Mouse (Mus musculus): Measurements from ENCODE around the gene Prox2. TPM values are rescaled to one million over a fixed set of nuclear protein-coding genes. Genes with fewer than 3 reads are reported as not detected.

Prox2 gene
- 1.9 and 2.9 TPM in 2 replicates for polyA plus RNA-seq (2014; fragmentation: Nextera tagmentation; extraction: Ambion mirVana)

DNA sequence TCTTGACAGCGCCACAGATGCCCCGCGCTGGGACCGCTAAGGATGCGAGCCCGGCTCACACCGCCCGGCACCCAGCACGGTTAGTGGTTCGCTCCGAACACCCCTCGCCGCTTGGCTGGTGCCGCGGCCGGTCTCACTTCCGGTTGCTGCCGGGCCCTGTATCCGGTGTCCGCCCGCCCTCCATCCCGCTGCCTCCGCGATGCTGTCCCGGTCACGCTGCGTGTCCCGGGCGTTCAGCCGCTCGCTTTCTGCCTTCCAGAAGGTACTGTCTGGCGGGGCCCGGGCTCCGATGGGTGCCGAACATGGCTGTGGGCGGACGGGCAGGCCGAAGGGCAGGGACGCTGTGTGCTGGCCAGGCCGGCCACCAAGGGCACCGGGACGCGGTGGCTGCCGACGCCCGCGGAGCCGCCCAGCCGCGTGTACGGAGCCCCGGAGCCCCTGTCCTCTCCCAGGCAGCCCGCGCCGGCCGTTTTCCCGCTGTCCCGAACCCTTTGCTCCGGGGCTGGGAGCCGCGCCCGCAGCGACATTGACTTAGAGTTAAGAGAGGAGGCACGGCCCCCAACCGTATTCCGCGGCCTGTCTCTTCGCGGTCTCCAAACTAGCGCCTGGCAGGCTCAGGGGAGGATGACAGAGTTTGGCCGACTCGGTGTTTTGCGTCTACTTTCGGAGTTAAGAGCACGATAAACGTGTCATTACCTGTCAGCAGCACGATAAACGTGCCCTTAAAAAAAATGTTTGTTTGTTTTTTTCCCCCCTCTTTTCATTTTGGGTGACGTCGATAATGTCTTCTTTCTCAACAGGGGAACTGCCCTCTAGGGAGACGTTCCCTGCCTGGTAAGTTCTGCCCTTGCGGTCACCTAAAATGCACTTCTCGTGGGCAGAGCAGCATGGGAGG, at the start of gene Prox2, which contains the start of gene Dlst:
TSS of gene Prox2 (minus strand) at position 62 of the 895 bp plus-strand sequence.
TSS of gene Dlst (plus strand) at position 136 of the 895 bp plus-strand sequence.
- Histone ChIP-seq H3K9ac (ENCODE audit: low read length) (peak within 1 kb of the TSS; percentile 99), H3K27me3 (ENCODE audit: control insufficient read depth, insufficient read depth, low read length) (no peaks in the 10 kb centered on the region), H3K4me1 (ENCODE audit: control insufficient read depth in 2 of 2, insufficient read depth in 2 of 2, low read length in 2 of 2) (peaks cover 15 to 41% of the 10 kb centered on the region in 2 experiments), H3K9me3 (ENCODE audit: control insufficient read depth, low read length) (no peaks in the 10 kb centered on the region), H3K4me3 (ENCODE audit: control insufficient read depth in 1 of 2, insufficient read depth in 1 of 2, low read depth in 1 of 2, low read length in 2 of 2) (peak within 1 kb of the TSS; percentile 95 to 99), H3K27ac (replicated peaks in 1 of 2; ENCODE audit: control insufficient read depth in 1 of 2, insufficient read depth in 1 of 2, low read depth in 2 of 2, low read length in 2 of 2) (peak within 1 kb of the TSS; percentile 89 to 96), H3K36me3 (ENCODE audit: control insufficient read depth, insufficient read depth, low read length) (peaks cover 23% of the 10 kb centered on the region), H3K4me2 (ENCODE audit: low read length) (peak within 1 kb of the TSS; percentile 87)
- ATAC-seq (ENCODE audit: insufficient number of reproducible peaks, insufficient read depth, low FRiP score, low read depth) = peak; percentile 87
- under 1% methylated on average over 74 of the region's 83 CpGs for WGBS

DNA sequence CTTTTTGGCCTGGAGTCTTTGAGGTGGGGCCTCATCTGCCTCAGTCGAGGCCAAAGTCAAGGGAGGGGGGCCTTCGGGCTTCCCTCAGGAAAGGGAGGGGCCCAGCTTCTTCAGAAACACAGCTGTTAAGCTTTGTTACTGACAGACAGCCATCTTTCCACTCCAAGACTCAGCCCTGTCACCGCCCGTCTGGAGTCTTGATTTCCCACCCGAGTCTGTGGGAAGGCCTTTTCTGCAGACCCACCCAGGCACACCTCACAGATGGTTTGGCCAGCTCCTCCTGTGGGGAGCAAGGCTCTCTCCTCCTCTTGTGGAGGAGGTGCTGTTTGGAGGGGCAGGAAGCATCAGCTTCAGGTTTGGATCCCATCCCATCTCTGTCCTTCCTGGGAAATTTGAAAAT, 49.0 kb upstream of the Prox2 start:
- peaks cover 0 to 3% of the 10 kb centered on the region in 2 experiments; a peak in 1 of 4 replicates for H3K4me1 ChIP-seq (ENCODE audit: control insufficient read depth in 2 of 2, insufficient read depth in 2 of 2, low read length in 2 of 2)
- 57% methylated on average over 5 of the region's 5 CpGs for WGBS
- H3K9me3 ChIP-seq (ENCODE audit: control insufficient read depth, low read length) = no peaks in the 10 kb centered on the region
- H3K4me2 ChIP-seq (ENCODE audit: low read length) = no peak overlapping the region
- ATAC-seq (ENCODE audit: insufficient number of reproducible peaks, insufficient read depth, low FRiP score, low read depth) = no peak
- H3K36me3 ChIP-seq (ENCODE audit: control insufficient read depth, insufficient read depth, low read length) = no peaks in the 10 kb centered on the region
- no peak overlapping the region for H3K27ac ChIP-seq (replicated peaks in 1 of 2; ENCODE audit: control insufficient read depth in 1 of 2, insufficient read depth in 1 of 2, low read depth in 2 of 2, low read length in 2 of 2)
- H3K9ac ChIP-seq (ENCODE audit: low read length) = no peak overlapping the region
- no peak overlapping the region for H3K4me3 ChIP-seq (ENCODE audit: control insufficient read depth in 1 of 2, insufficient read depth in 1 of 2, low read depth in 1 of 2, low read length in 2 of 2)
- no peaks in the 10 kb centered on the region for H3K27me3 ChIP-seq (ENCODE audit: control insufficient read depth, insufficient read depth, low read length)

DNA sequence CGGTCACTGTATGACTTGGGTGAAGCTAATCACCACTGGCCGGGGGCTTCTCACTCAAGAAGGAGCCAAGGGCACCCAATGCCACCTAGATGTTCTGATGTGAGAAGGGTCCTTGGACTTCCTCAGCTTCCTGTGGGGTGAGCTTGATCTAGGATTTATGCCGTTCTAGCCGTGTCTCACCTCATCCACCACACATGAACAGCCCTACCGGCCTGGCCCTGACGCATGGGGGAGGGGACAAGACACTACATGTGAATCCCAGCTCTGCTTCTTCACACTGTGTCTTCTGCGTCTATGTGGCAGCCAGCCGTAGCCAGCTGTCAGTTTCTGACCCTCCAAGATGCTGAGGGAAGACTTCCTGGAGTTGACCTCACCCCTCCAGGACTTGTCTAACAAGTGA, 48.2 kb upstream of the Prox2 start:
- Histone ChIP-seq H3K9ac (ENCODE audit: low read length) (no peak overlapping the region), H3K4me1 (ENCODE audit: control insufficient read depth in 2 of 2, insufficient read depth in 2 of 2, low read length in 2 of 2) (peaks cover 0 to 3% of the 10 kb centered on the region in 2 experiments; a peak in 1 of 4 replicates), H3K4me2 (ENCODE audit: low read length) (no peak overlapping the region), H3K9me3 (ENCODE audit: control insufficient read depth, low read length) (no peaks in the 10 kb centered on the region), H3K36me3 (ENCODE audit: control insufficient read depth, insufficient read depth, low read length) (no peaks in the 10 kb centered on the region), H3K4me3 (ENCODE audit: control insufficient read depth in 1 of 2, insufficient read depth in 1 of 2, low read depth in 1 of 2, low read length in 2 of 2) (no peak overlapping the region), H3K27ac (replicated peaks in 1 of 2; ENCODE audit: control insufficient read depth in 1 of 2, insufficient read depth in 1 of 2, low read depth in 2 of 2, low read length in 2 of 2) (no peak overlapping the region), H3K27me3 (ENCODE audit: control insufficient read depth, insufficient read depth, low read length) (no peaks in the 10 kb centered on the region)
- no peak for ATAC-seq (ENCODE audit: insufficient number of reproducible peaks, insufficient read depth, low FRiP score, low read depth)
- 85% methylated on average over 8 of the region's 8 CpGs for WGBS

DNA sequence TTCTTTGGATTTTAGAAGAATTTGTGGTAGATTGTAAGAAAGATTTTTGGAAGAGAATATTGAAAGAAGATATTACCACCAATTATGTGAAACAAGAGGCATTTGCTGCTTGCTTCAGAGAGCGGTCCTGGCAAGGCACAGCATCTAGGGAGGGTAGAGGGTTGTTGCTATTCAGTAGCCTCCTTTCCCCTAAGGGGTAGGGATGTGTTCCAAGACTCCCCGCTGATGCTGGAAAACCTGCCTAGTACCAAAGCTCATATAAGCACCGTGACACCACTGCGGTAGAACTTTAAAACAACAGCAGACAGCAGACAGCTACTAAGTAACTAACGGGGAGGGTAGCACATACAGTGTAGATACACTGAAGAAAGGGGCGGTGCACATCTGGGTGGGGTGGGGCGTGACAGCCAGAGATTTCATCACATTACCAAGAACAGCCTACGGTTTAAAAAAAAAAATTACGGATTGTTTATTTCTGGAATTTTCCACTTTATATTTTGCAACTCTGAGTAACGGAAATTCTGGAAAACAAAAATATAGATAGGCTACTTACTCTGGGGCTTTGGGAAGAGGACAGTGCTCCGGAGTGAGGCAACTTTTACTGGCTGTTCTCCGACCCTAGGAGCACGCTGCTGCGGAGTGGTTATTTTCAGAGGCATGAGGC, 47.4 kb upstream of the Prox2 start:
- Histone ChIP-seq H3K9me3 (ENCODE audit: control insufficient read depth, low read length) (no peaks in the 10 kb centered on the region), H3K27me3 (ENCODE audit: control insufficient read depth, insufficient read depth, low read length) (no peaks in the 10 kb centered on the region), H3K4me2 (ENCODE audit: low read length) (no peak overlapping the region), H3K36me3 (ENCODE audit: control insufficient read depth, insufficient read depth, low read length) (no peaks in the 10 kb centered on the region), H3K4me1 (ENCODE audit: control insufficient read depth in 2 of 2, insufficient read depth in 2 of 2, low read length in 2 of 2) (peaks cover 0 to 3% of the 10 kb centered on the region in 2 experiments; a peak in 1 of 4 replicates), H3K27ac (replicated peaks in 1 of 2; ENCODE audit: control insufficient read depth in 1 of 2, insufficient read depth in 1 of 2, low read depth in 2 of 2, low read length in 2 of 2) (no peak overlapping the region), H3K4me3 (ENCODE audit: control insufficient read depth in 1 of 2, insufficient read depth in 1 of 2, low read depth in 1 of 2, low read length in 2 of 2) (no peak overlapping the region), H3K9ac (ENCODE audit: low read length) (no peak overlapping the region)
- 85% methylated on average over 14 of the region's 14 CpGs for WGBS
- ATAC-seq (ENCODE audit: insufficient number of reproducible peaks, insufficient read depth, low FRiP score, low read depth) = no peak

DNA sequence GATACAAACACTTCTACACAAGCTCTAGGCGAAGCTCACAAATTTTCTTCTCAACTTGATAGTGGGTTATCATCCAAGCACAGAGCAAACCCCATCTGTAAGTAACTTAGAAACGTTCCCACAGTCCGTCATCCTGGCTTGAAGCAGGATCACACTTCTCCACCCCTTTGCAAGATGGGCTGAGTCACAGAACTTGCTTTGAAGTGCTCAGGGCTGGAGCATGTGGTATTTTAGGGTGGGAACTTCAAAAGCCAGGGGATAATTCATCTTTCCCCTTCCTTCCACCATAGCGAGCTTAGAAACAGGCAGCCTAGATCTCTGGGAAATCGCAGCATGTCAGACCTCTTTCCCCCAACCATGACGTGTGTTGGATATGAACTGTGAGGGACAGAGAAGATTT, 45.8 kb upstream of the Prox2 start:
- no peak overlapping the region for H3K4me3 ChIP-seq (ENCODE audit: control insufficient read depth in 1 of 2, insufficient read depth in 1 of 2, low read depth in 1 of 2, low read length in 2 of 2)
- no peak overlapping the region for H3K9ac ChIP-seq (ENCODE audit: low read length)
- H3K36me3 ChIP-seq (ENCODE audit: control insufficient read depth, insufficient read depth, low read length) = no peaks in the 10 kb centered on the region
- no peak for ATAC-seq (ENCODE audit: insufficient number of reproducible peaks, insufficient read depth, low FRiP score, low read depth)
- peaks cover 0 to 3% of the 10 kb centered on the region in 2 experiments; a peak in 1 of 4 replicates for H3K4me1 ChIP-seq (ENCODE audit: control insufficient read depth in 2 of 2, insufficient read depth in 2 of 2, low read length in 2 of 2)
- H3K27ac ChIP-seq (replicated peaks in 1 of 2; ENCODE audit: control insufficient read depth in 1 of 2, insufficient read depth in 1 of 2, low read depth in 2 of 2, low read length in 2 of 2) = no peak overlapping the region
- 28% methylated on average over 6 of the region's 6 CpGs for WGBS
- H3K27me3 ChIP-seq (ENCODE audit: control insufficient read depth, insufficient read depth, low read length) = no peaks in the 10 kb centered on the region; the same call in 1 of the 2 replicates
- H3K4me2 ChIP-seq (ENCODE audit: low read length) = no peak overlapping the region
- no peaks in the 10 kb centered on the region for H3K9me3 ChIP-seq (ENCODE audit: control insufficient read depth, low read length)

DNA sequence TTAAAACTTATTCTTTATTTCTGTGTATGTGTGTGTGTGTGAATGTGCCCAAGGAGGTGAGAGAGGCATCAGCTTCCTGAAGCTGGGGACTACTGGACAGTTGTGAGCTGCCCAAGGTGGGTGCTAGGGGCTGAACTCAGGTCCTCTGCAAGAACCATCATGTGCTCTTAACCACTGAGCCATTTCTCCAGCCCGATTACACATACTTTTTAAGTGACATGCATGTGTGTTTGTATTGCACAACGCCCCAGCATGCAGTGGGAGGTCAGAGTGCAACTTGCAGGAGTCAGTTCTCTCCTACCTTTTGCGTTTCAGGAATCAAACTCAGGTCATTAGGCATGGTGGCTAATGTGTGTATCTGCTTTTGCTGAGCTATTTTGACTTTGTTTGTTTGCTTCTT, 42.5 kb upstream of the Prox2 start:
- Histone ChIP-seq H3K9ac (ENCODE audit: low read length) (no peak overlapping the region), H3K4me2 (ENCODE audit: low read length) (no peak overlapping the region), H3K4me1 (ENCODE audit: control insufficient read depth in 2 of 2, insufficient read depth in 2 of 2, low read length in 2 of 2) (peaks cover 6 to 8% of the 10 kb centered on the region in 2 experiments; a peak in 3 of 4 replicates), H3K9me3 (ENCODE audit: control insufficient read depth, low read length) (no peaks in the 10 kb centered on the region), H3K27ac (replicated peaks in 1 of 2; ENCODE audit: control insufficient read depth in 1 of 2, insufficient read depth in 1 of 2, low read depth in 2 of 2, low read length in 2 of 2) (no peak overlapping the region), H3K4me3 (ENCODE audit: control insufficient read depth in 1 of 2, insufficient read depth in 1 of 2, low read depth in 1 of 2, low read length in 2 of 2) (no peak overlapping the region), H3K36me3 (ENCODE audit: control insufficient read depth, insufficient read depth, low read length) (no peaks in the 10 kb centered on the region), H3K27me3 (ENCODE audit: control insufficient read depth, insufficient read depth, low read length) (no peaks in the 10 kb centered on the region; the same call in 1 of the 2 replicates)
- ATAC-seq (ENCODE audit: insufficient number of reproducible peaks, insufficient read depth, low FRiP score, low read depth) = no peak
- WGBS = 58% methylated on average over 3 of the region's 3 CpGs

DNA sequence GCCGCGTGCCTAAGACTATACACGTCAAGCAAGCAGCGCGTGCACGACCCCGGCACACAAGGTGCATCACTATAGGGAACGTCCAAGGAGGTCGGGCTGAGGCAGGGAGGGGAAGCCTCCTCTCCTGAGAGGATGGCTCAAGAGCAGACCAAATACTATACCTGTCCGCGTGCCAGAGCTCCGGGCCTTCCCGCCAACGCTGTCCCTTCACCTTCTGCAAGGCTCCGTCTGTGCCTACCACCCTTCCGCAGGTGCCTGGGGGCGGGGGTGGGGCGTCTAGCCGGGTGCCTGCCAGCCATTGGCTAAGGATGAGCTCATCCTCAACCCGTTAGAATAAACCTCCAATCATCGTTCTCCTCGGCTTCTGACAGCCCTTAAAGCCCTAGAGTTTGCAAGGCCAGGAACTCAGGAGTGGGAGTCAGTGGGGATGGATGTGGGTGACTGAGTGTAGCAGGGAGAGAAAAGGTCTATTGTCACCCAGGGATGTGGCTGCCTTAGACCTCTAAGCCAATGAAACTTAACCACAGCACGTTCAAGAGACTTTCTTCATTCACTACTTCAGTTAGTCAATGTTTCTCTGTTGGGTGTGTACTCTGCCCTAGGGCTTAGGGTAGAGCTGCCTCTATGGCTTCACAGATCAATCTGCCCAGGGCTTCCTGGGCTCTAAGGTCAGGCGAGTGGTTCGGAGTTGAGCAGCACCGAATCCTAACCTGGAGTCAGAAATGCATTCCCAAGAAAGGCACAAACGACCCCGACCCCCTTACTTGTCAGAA, 40.6 kb upstream of the Prox2 start, which contains the start of gene Rps6kl1:
TSS of gene Rps6kl1 (minus strand) at position 263 of the 773 bp plus-strand sequence.
- H3K9ac ChIP-seq (ENCODE audit: low read length) = peak within 1 kb of the TSS; percentile 53; the same call in 1 of the 2 replicates
- peak within 1 kb of the TSS; percentile 63 for H3K4me2 ChIP-seq (ENCODE audit: low read length)
- peak; percentile 62; the same call in 1 of the 2 replicates for ATAC-seq (ENCODE audit: insufficient number of reproducible peaks, insufficient read depth, low FRiP score, low read depth)
- no peak within 1 kb of the TSS for H3K27ac ChIP-seq (replicated peaks in 1 of 2; ENCODE audit: control insufficient read depth in 1 of 2, insufficient read depth in 1 of 2, low read depth in 2 of 2, low read length in 2 of 2)
- H3K4me1 ChIP-seq (ENCODE audit: control insufficient read depth in 2 of 2, insufficient read depth in 2 of 2, low read length in 2 of 2) = peaks cover 6 to 16% of the 10 kb centered on the region in 2 experiments
- H3K9me3 ChIP-seq (ENCODE audit: control insufficient read depth, low read length) = no peaks in the 10 kb centered on the region
- 13% methylated on average over 28 of the region's 28 CpGs for WGBS
- H3K36me3 ChIP-seq (ENCODE audit: control insufficient read depth, insufficient read depth, low read length) = no peaks in the 10 kb centered on the region
- no peaks in the 10 kb centered on the region; the same call in 1 of the 2 replicates for H3K27me3 ChIP-seq (ENCODE audit: control insufficient read depth, insufficient read depth, low read length)
- H3K4me3 ChIP-seq (ENCODE audit: control insufficient read depth in 1 of 2, insufficient read depth in 1 of 2, low read depth in 1 of 2, low read length in 2 of 2) = peak within 1 kb of the TSS; percentile 14 to 32

Data from heart, embryonic 14.5 days (tissue).